Comparison of ENCODE assay signal across 21 mouse cellular contexts in genomic region chr4:86045448-86045847, GRCm38 (mm10).
DNase-seq lines count a peak whose midpoint lies in the region; ATAC-seq and TF ChIP-seq lines count a peak whose summit lies in the region.
"Had no signal": no experiment of that assay in that cellular context is flagged by ENCODE, and none has a peak within 500 bp of the region (broad histone marks: within the 10 kb centered on the region; RNA-seq: fewer than 3 reads in every experiment).

No protein-coding gene starts in this region.

- no peak overlapping the region for H3K9ac ChIP-seq in forebrain, embryonic 14.5 days (ENCODE audit: low read length)
- H3K9ac ChIP-seq in hindbrain, embryonic 14.5 days = no peak overlapping the region
- no peak overlapping the region for H3K9ac ChIP-seq in forebrain, postnatal 0 days
- H3K9ac ChIP-seq: heart, embryonic 12.5 days; heart, embryonic 15.5 days; hindbrain, embryonic 15.5 days had no signal

- no peak overlapping the region for H3K4me2 ChIP-seq in forebrain, embryonic 14.5 days (ENCODE audit: low read length)
- no peak overlapping the region for H3K4me2 ChIP-seq in hindbrain, embryonic 14.5 days (replicated peaks)
- no peak overlapping the region for H3K4me2 ChIP-seq in forebrain, postnatal 0 days (ENCODE audit: low read depth)
- H3K4me2 ChIP-seq: heart, embryonic 12.5 days; heart, embryonic 15.5 days; hindbrain, embryonic 15.5 days had no signal

- TF ChIP-seq CTCF in forebrain, postnatal 0 days (IDR thresholded peaks at IDR 0.05; ENCODE audit: low read depth) = no peak

- no peak overlapping the region for H3K27ac ChIP-seq in forebrain, embryonic 14.5 days (ENCODE audit: low read depth, low read length)
- H3K27ac ChIP-seq in forebrain, embryonic 10.5 days = no peak overlapping the region
- no peak overlapping the region for H3K27ac ChIP-seq in hindbrain, embryonic 14.5 days
- no peak overlapping the region for H3K27ac ChIP-seq in hindbrain, embryonic 10.5 days
- no peak overlapping the region for H3K27ac ChIP-seq in forebrain, postnatal 0 days (ENCODE audit: low read depth, low read length)
- H3K27ac ChIP-seq: heart, embryonic 15.5 days; hindbrain, embryonic 15.5 days had no signal

- 82% methylated on average over 6 of the region's 6 CpGs for WGBS in forebrain, embryonic 14.5 days
- 93% methylated on average over 6 of the region's 6 CpGs for WGBS in forebrain, embryonic 10.5 days
- 79% methylated on average over 6 of the region's 6 CpGs for WGBS in hindbrain, embryonic 14.5 days
- WGBS in hindbrain, embryonic 10.5 days = 89% methylated on average over 6 of the region's 6 CpGs
- WGBS in forebrain, postnatal 0 days = 61% methylated on average over 6 of the region's 6 CpGs

- H3K27me3 ChIP-seq in forebrain, embryonic 14.5 days (replicated peaks; ENCODE audit: control insufficient read depth, insufficient read depth, low read length) = no peaks in the 10 kb centered on the region
- H3K27me3 ChIP-seq in forebrain, embryonic 10.5 days (ENCODE audit: poor library complexity, severe bottlenecking) = no peaks in the 10 kb centered on the region
- no peaks in the 10 kb centered on the region for H3K27me3 ChIP-seq in hindbrain, embryonic 14.5 days (ENCODE audit: control insufficient read depth, insufficient read depth, low read length)
- H3K27me3 ChIP-seq in hindbrain, embryonic 10.5 days (ENCODE audit: insufficient read depth, poor library complexity, severe bottlenecking) = no peaks in the 10 kb centered on the region
- no peaks in the 10 kb centered on the region for H3K27me3 ChIP-seq in forebrain, postnatal 0 days (ENCODE audit: insufficient read depth, low read length)
- H3K27me3 ChIP-seq: heart, embryonic 12.5 days; heart, embryonic 15.5 days; hindbrain, embryonic 15.5 days had no signal

- no peaks in the 10 kb centered on the region for H3K36me3 ChIP-seq in forebrain, embryonic 14.5 days (ENCODE audit: control insufficient read depth, insufficient read depth, low read length)
- H3K36me3 ChIP-seq in forebrain, embryonic 10.5 days (replicated peaks) = no peaks in the 10 kb centered on the region
- H3K36me3 ChIP-seq in hindbrain, embryonic 14.5 days (replicated peaks; ENCODE audit: control insufficient read depth, insufficient read depth) = no peaks in the 10 kb centered on the region
- H3K36me3 ChIP-seq in hindbrain, embryonic 10.5 days = no peaks in the 10 kb centered on the region
- no peaks in the 10 kb centered on the region for H3K36me3 ChIP-seq in forebrain, postnatal 0 days (ENCODE audit: insufficient read depth)
- H3K36me3 ChIP-seq: heart, embryonic 12.5 days; heart, embryonic 15.5 days; hindbrain, embryonic 15.5 days had no signal

- no peaks in the 10 kb centered on the region for H3K4me1 ChIP-seq in forebrain, embryonic 14.5 days (ENCODE audit: control insufficient read depth, insufficient read depth, low read length)
- no peaks in the 10 kb centered on the region for H3K4me1 ChIP-seq in forebrain, embryonic 10.5 days
- H3K4me1 ChIP-seq in hindbrain, embryonic 14.5 days (replicated peaks; ENCODE audit: control insufficient read depth, insufficient read depth, low read length) = no peaks in the 10 kb centered on the region
- H3K4me1 ChIP-seq in hindbrain, embryonic 10.5 days (replicated peaks) = peaks cover 4% of the 10 kb centered on the region; the same call in 1 of the 2 replicates
- no peaks in the 10 kb centered on the region for H3K4me1 ChIP-seq in forebrain, postnatal 0 days (ENCODE audit: insufficient read depth)
- H3K4me1 ChIP-seq: heart, embryonic 12.5 days; heart, embryonic 15.5 days had no signal

- H3K9me3 ChIP-seq in forebrain, embryonic 14.5 days (replicated peaks; ENCODE audit: control insufficient read depth, low read length) = no peaks in the 10 kb centered on the region
- no peaks in the 10 kb centered on the region for H3K9me3 ChIP-seq in forebrain, embryonic 10.5 days
- H3K9me3 ChIP-seq in hindbrain, embryonic 14.5 days (ENCODE audit: control insufficient read depth, low read length) = no peaks in the 10 kb centered on the region
- H3K9me3 ChIP-seq in hindbrain, embryonic 10.5 days = no peaks in the 10 kb centered on the region
- H3K9me3 ChIP-seq in forebrain, postnatal 0 days (ENCODE audit: low read length) = no peaks in the 10 kb centered on the region
- H3K9me3 ChIP-seq: heart, embryonic 12.5 days; heart, embryonic 15.5 days; hindbrain, embryonic 15.5 days had no signal

- no peak for DNase-seq in forebrain, embryonic 14.5 days (ENCODE audit: low spot score)
- DNase-seq in forebrain, embryonic 10.5 days (ENCODE audit: extremely low spot score, low spot score) = no peak
- DNase-seq in hindbrain, embryonic 14.5 days (ENCODE audit: low spot score) = no peak
- DNase-seq in hindbrain, embryonic 10.5 days (ENCODE audit: low spot score) = no peak
- peak; percentile 11 for DNase-seq in ES-CJ7 (ENCODE audit: low read depth, low spot score)
- peak; percentile 16 for DNase-seq in forebrain, postnatal 0 days
- no peak for DNase-seq in B cell, adult 2 months
- DNase-seq: adrenal gland, adult 8-10 months; adrenal gland, postnatal 25 days; gastrocnemius, postnatal 10 days; gastrocnemius, postnatal 36 days; heart, postnatal 10 days; heart, postnatal 36 days; kidney, adult 18-20 months; kidney, adult 9 months had no signal

- peak; percentile 52; the same call in 1 of the 2 replicates for ATAC-seq in forebrain, embryonic 14.5 days
- ATAC-seq in hindbrain, embryonic 14.5 days (ENCODE audit: low FRiP score) = peak; percentile 48; the same call in 1 of the 2 replicates
- peak; percentile 55 for ATAC-seq in forebrain, postnatal 0 days
- ATAC-seq: activated CD4-positive, CD25-positive, alpha-beta regulatory T cell, adult 4 months; CD4-positive, CD25-positive, alpha-beta regulatory T cell, adult 4 months; inflammation-experienced regulatory T-cells, adult 6 months had no signal

- no peak overlapping the region for H3K4me3 ChIP-seq in forebrain, embryonic 14.5 days (ENCODE audit: low read depth, low read length)
- no peak overlapping the region for H3K4me3 ChIP-seq in forebrain, embryonic 10.5 days
- no peak overlapping the region for H3K4me3 ChIP-seq in hindbrain, embryonic 14.5 days (replicated peaks; ENCODE audit: low read length)
- no peak overlapping the region for H3K4me3 ChIP-seq in hindbrain, embryonic 10.5 days
- no peak overlapping the region for H3K4me3 ChIP-seq in forebrain, postnatal 0 days (ENCODE audit: low read depth, low read length)
- H3K4me3 ChIP-seq: heart, embryonic 12.5 days; heart, embryonic 15.5 days; hindbrain, embryonic 15.5 days had no signal

Comparison
In these comparisons a context has a peak if more than half of its experiments do, and no peak if none do; other contexts are left out.
1. DNase-seq: peak in ES-CJ7 (single experiment) and forebrain, postnatal 0 days (single experiment); none in forebrain, embryonic 14.5 days (single experiment), forebrain, embryonic 10.5 days (single experiment), hindbrain, embryonic 14.5 days (single experiment), hindbrain, embryonic 10.5 days (single experiment) and B cell, adult 2 months (0 of 2).
2. Peak in every context shown above with its lines, with median percentiles within 50 percentile points of each other: ATAC-seq.